Mouse (Mus musculus): ENCODE measurements around the gene Krtap7-1. TPM values are rescaled to one million over a fixed set of nuclear protein-coding genes. Genes with fewer than 3 reads are reported as not detected.

Krtap7-1 gene
- not detected in 2 replicates for polyA plus RNA-seq (2015; fragmentation: Nextera tagmentation; extraction: Ambion mirVana)

GRCm38 (mm10) chr16:89508223-89508622 is at the start of gene Krtap7-1:
TSS of gene Krtap7-1 (minus strand) at chr16:89508323.
- H3K9ac ChIP-seq, result no peak within 1 kb of the TSS
- no peaks in the 10 kb centered on the region for H3K27me3 ChIP-seq
- H3K36me3 ChIP-seq, result no peaks in the 10 kb centered on the region
- ATAC-seq (ENCODE audit: insufficient number of reproducible peaks, insufficient read depth, low FRiP score, low TSS enrichment, low read depth), result no peak
- no peak within 1 kb of the TSS for H3K27ac ChIP-seq
- 84% methylated on average over 4 of the region's 4 CpGs for WGBS
- no peak within 1 kb of the TSS for H3K4me3 ChIP-seq
- H3K4me2 ChIP-seq, result no peak within 1 kb of the TSS
- no peaks in the 10 kb centered on the region for H3K9me3 ChIP-seq
- H3K4me1 ChIP-seq, result no peaks in the 10 kb centered on the region

- Histone ChIP-seq H3K27me3 (no peaks in the 10 kb centered on the region), H3K4me3 (no peak overlapping the region), H3K9ac (no peak overlapping the region), H3K4me1 (no peaks in the 10 kb centered on the region), H3K9me3 (no peaks in the 10 kb centered on the region), H3K36me3 (no peaks in the 10 kb centered on the region), H3K27ac (no peak overlapping the region), H3K4me2 (no peak overlapping the region)
- no peak for ATAC-seq (ENCODE audit: insufficient number of reproducible peaks, insufficient read depth, low FRiP score, low TSS enrichment, low read depth)
Observed at GRCm38 (mm10) chr16:89550298-89550697, 42.2 kb upstream of the Krtap7-1 start.

- H3K4me2 ChIP-seq, result no peak overlapping the region
- no peak overlapping the region for H3K27ac ChIP-seq
- H3K4me1 ChIP-seq, result no peaks in the 10 kb centered on the region
- ATAC-seq (ENCODE audit: insufficient number of reproducible peaks, insufficient read depth, low FRiP score, low TSS enrichment, low read depth), result no peak
- 81% methylated on average over 5 of the region's 5 CpGs for WGBS
- H3K27me3 ChIP-seq, result no peaks in the 10 kb centered on the region
- H3K36me3 ChIP-seq, result no peaks in the 10 kb centered on the region
- no peak overlapping the region for H3K4me3 ChIP-seq
- no peaks in the 10 kb centered on the region for H3K9me3 ChIP-seq
- no peak overlapping the region for H3K9ac ChIP-seq
Observed at GRCm38 (mm10) chr16:89538031-89538484, 29.9 kb upstream of the Krtap7-1 start.

GRCm38 (mm10) chr16:89537349-89537748 is 29.2 kb upstream of the Krtap7-1 start:
- no peak overlapping the region for H3K27ac ChIP-seq
- no peaks in the 10 kb centered on the region for H3K9me3 ChIP-seq
- H3K4me2 ChIP-seq, result no peak overlapping the region
- no peaks in the 10 kb centered on the region for H3K27me3 ChIP-seq
- 90% methylated on average over 6 of the region's 6 CpGs for WGBS
- no peaks in the 10 kb centered on the region for H3K36me3 ChIP-seq
- H3K9ac ChIP-seq, result no peak overlapping the region
- ATAC-seq (ENCODE audit: insufficient number of reproducible peaks, insufficient read depth, low FRiP score, low TSS enrichment, low read depth), result no peak
- H3K4me3 ChIP-seq, result no peak overlapping the region
- no peaks in the 10 kb centered on the region for H3K4me1 ChIP-seq

GRCm38 (mm10) chr16:89530547-89530946 is 22.4 kb upstream of the Krtap7-1 start:
- no peaks in the 10 kb centered on the region for H3K36me3 ChIP-seq
- ATAC-seq (ENCODE audit: insufficient number of reproducible peaks, insufficient read depth, low FRiP score, low TSS enrichment, low read depth), result no peak
- H3K9ac ChIP-seq, result no peak overlapping the region
- H3K4me3 ChIP-seq, result no peak overlapping the region
- no peak overlapping the region for H3K4me2 ChIP-seq
- 25% methylated on average over 7 of the region's 7 CpGs for WGBS
- H3K9me3 ChIP-seq, result no peaks in the 10 kb centered on the region
- no peak overlapping the region for H3K27ac ChIP-seq
- no peaks in the 10 kb centered on the region for H3K4me1 ChIP-seq
- no peaks in the 10 kb centered on the region for H3K27me3 ChIP-seq

GRCm38 (mm10) chr16:89529846-89530245 is 21.7 kb upstream of the Krtap7-1 start:
- WGBS, result 66% methylated on average over 7 of the region's 7 CpGs
- H3K27me3 ChIP-seq, result no peaks in the 10 kb centered on the region
- H3K9ac ChIP-seq, result no peak overlapping the region
- no peak for ATAC-seq (ENCODE audit: insufficient number of reproducible peaks, insufficient read depth, low FRiP score, low TSS enrichment, low read depth)
- no peak overlapping the region for H3K27ac ChIP-seq
- no peaks in the 10 kb centered on the region for H3K36me3 ChIP-seq
- H3K4me1 ChIP-seq, result no peaks in the 10 kb centered on the region
- H3K9me3 ChIP-seq, result no peaks in the 10 kb centered on the region
- H3K4me3 ChIP-seq, result no peak overlapping the region
- no peak overlapping the region for H3K4me2 ChIP-seq

- no peaks in the 10 kb centered on the region for H3K36me3 ChIP-seq
- no peaks in the 10 kb centered on the region for H3K4me1 ChIP-seq
- H3K27me3 ChIP-seq, result no peaks in the 10 kb centered on the region
- H3K4me2 ChIP-seq, result no peak overlapping the region
- ATAC-seq (ENCODE audit: insufficient number of reproducible peaks, insufficient read depth, low FRiP score, low TSS enrichment, low read depth), result no peak
- H3K4me3 ChIP-seq, result no peak overlapping the region
- 85% methylated on average over 3 of the region's 3 CpGs for WGBS
- no peak overlapping the region for H3K9ac ChIP-seq
- H3K9me3 ChIP-seq, result no peaks in the 10 kb centered on the region
- no peak overlapping the region for H3K27ac ChIP-seq
Observed at GRCm38 (mm10) chr16:89528380-89528779, 20.3 kb upstream of the Krtap7-1 start.

GRCm38 (mm10) chr16:89520996-89521395 is 12.9 kb upstream of the Krtap7-1 start:
- no peaks in the 10 kb centered on the region for H3K9me3 ChIP-seq
- 0 out of 2 replicates have a peak, but pooled peaks cover 4% of the 10 kb centered on the region for H3K4me1 ChIP-seq
- no peak overlapping the region for H3K4me2 ChIP-seq
- H3K27ac ChIP-seq, result no peak overlapping the region
- no peaks in the 10 kb centered on the region for H3K36me3 ChIP-seq
- 88% methylated on average over 4 of the region's 4 CpGs for WGBS
- H3K27me3 ChIP-seq, result no peaks in the 10 kb centered on the region
- no peak overlapping the region for H3K4me3 ChIP-seq
- no peak for ATAC-seq (ENCODE audit: insufficient number of reproducible peaks, insufficient read depth, low FRiP score, low TSS enrichment, low read depth)
- no peak overlapping the region for H3K9ac ChIP-seq

- no peak for ATAC-seq (ENCODE audit: insufficient number of reproducible peaks, insufficient read depth, low FRiP score, low TSS enrichment, low read depth)
Observed at GRCm38 (mm10) chr16:89520555-89520954, 12.4 kb upstream of the Krtap7-1 start.

GRCm38 (mm10) chr16:89520091-89520490 is 12.0 kb upstream of the Krtap7-1 start:
- Histone ChIP-seq H3K4me1 (0 out of 2 replicates have a peak, but pooled peaks cover 4% of the 10 kb centered on the region), H3K36me3 (no peaks in the 10 kb centered on the region), H3K4me2 (no peak overlapping the region), H3K27ac (no peak overlapping the region), H3K9ac (no peak overlapping the region), H3K27me3 (no peaks in the 10 kb centered on the region), H3K9me3 (no peaks in the 10 kb centered on the region), H3K4me3 (no peak overlapping the region)
- WGBS, result 89% methylated on average over 6 of the region's 6 CpGs
- no peak for ATAC-seq (ENCODE audit: insufficient number of reproducible peaks, insufficient read depth, low FRiP score, low TSS enrichment, low read depth)

More at GRCm38 (mm10) chr16:89520555-89520954, 12.4 kb upstream of the Krtap7-1 start:
- no peak overlapping the region for H3K4me2 ChIP-seq
- H3K27me3 ChIP-seq, result no peaks in the 10 kb centered on the region
- H3K27ac ChIP-seq, result no peak overlapping the region
- H3K36me3 ChIP-seq, result no peaks in the 10 kb centered on the region
- no peak overlapping the region for H3K4me3 ChIP-seq
- WGBS, result 87% methylated on average over 2 of the region's 2 CpGs
- no peaks in the 10 kb centered on the region for H3K9me3 ChIP-seq
- H3K9ac ChIP-seq, result no peak overlapping the region
- 0 out of 2 replicates have a peak, but pooled peaks cover 4% of the 10 kb centered on the region for H3K4me1 ChIP-seq

- no peak overlapping the region for H3K4me3 ChIP-seq
- H3K36me3 ChIP-seq, result no peaks in the 10 kb centered on the region
- H3K4me1 ChIP-seq, result 0 out of 2 replicates have a peak, but pooled peaks cover 4% of the 10 kb centered on the region
- H3K9ac ChIP-seq, result no peak overlapping the region
- no peaks in the 10 kb centered on the region for H3K27me3 ChIP-seq
- H3K27ac ChIP-seq, result no peak overlapping the region
- H3K9me3 ChIP-seq, result no peaks in the 10 kb centered on the region
- 58% methylated on average over 9 of the region's 9 CpGs for WGBS
- no peak for ATAC-seq (ENCODE audit: insufficient number of reproducible peaks, insufficient read depth, low FRiP score, low TSS enrichment, low read depth)
- H3K4me2 ChIP-seq, result no peak overlapping the region
Observed at GRCm38 (mm10) chr16:89517635-89518034, 9.5 kb upstream of the Krtap7-1 start.

- Histone ChIP-seq H3K4me2 (no peak overlapping the region), H3K9ac (no peak overlapping the region), H3K4me3 (no peak overlapping the region), H3K27me3 (no peaks in the 10 kb centered on the region), H3K36me3 (no peaks in the 10 kb centered on the region), H3K4me1 (no peaks in the 10 kb centered on the region), H3K27ac (no peak overlapping the region), H3K9me3 (no peaks in the 10 kb centered on the region)
- no peak for ATAC-seq (ENCODE audit: insufficient number of reproducible peaks, insufficient read depth, low FRiP score, low TSS enrichment, low read depth)
- WGBS, result 85% methylated on average over 7 of the region's 7 CpGs
Observed at GRCm38 (mm10) chr16:89513431-89513830, 5.3 kb upstream of the Krtap7-1 start.
